Mouse (Mus musculus) kidney, postnatal 0 days (tissue): ENCODE measurements at regions not wholly inside any gene's neighbourhood (a gene's known extent, or its start where the extent isn't known, plus 50 kb on each side); places are given as distances from the start of the nearest gene placed in this dataset.

Experiments used
- ATAC-seq: fragments of 200-750 bp; cut with Nextera tagmentation; replicated peaks from 2 replicates; pipeline ENCODE4 v1.8.0; 2017; ENCODE audit warnings: low read depth, moderate number of reproducible peaks, moderate TSS enrichment, moderate library complexity; ENCODE audit not compliant: low FRiP score
- DNase-seq: peaks from one replicate; pipeline ENCODE4 v3.0.0-alpha.2; 2016; ENCODE audit warnings: low spot score
- H3K27ac ChIP-seq: fragments of 300-500 bp; sonication (generic); 2 replicates; pipeline ENCODE4 v1.5.1; 2014; ENCODE audit warnings: mild to moderate bottlenecking
- H3K27me3 ChIP-seq: fragments of 300-500 bp; sonication (generic); 2 replicates; pipeline ENCODE4 v1.6.1; 2014; ENCODE audit warnings: low read length, mixed read lengths; ENCODE audit not compliant: insufficient read depth
- H3K36me3 ChIP-seq: fragments of 300-500 bp; sonication (generic); 2 replicates; pipeline ENCODE4 v1.6.1; 2014; ENCODE audit warnings: low read length, mixed read lengths; ENCODE audit not compliant: insufficient read depth
- H3K4me1 ChIP-seq: fragments of 300-500 bp; sonication (generic); replicated peaks from 2 replicates; pipeline ENCODE4 v1.6.1; 2014; ENCODE audit warnings: antibody characterized with exemption, low read length, mixed read lengths; ENCODE audit not compliant: insufficient read depth
- H3K4me2 ChIP-seq: fragments of 300-500 bp; sonication (generic); 2 replicates; pipeline ENCODE4 v1.6.1; 2014; ENCODE audit warnings: mild to moderate bottlenecking, low read length, moderate library complexity, mixed read lengths
- H3K4me3 ChIP-seq: fragments of 300-500 bp; sonication (generic); replicated peaks from 2 replicates; pipeline ENCODE4 v1.5.1; 2014; ENCODE audit warnings: low read depth, low read length
- H3K9ac ChIP-seq: fragments of 300-500 bp; sonication (generic); 2 replicates; pipeline ENCODE4 v1.6.1; 2014; ENCODE audit warnings: low read depth, low read length
- H3K9me3 ChIP-seq: fragments of 300-500 bp; sonication (generic); replicated peaks from 2 replicates; pipeline ENCODE4 v1.6.1; 2016; ENCODE audit warnings: low read length, inconsistent platforms, mixed read lengths
- CTCF ChIP-seq: IDR thresholded peaks from 2 replicates; pipeline ENCODE4 v1.5.1; 2016; ENCODE audit warnings: antibody characterized with exemption, low read depth, mild to moderate bottlenecking, moderate library complexity
- WGBS: fragments of 180-500 bp; shearing (Covaris S2); extraction: QIAGEN DNeasy Blood & Tissue Kit; methylation state at CpG from one replicate; pipeline ENCODE4 v1.1.7; 2014; 5-methylcytosine and 5-hydroxymethylcytosine counted together

GRCm38 (mm10) chr1:114287349-114287748 is 1397.2 kb upstream of the Cntnap5a start:
- WGBS, result 88% methylated on average over 2 of the region's 2 CpGs
- ATAC-seq (0 out of 2 replicates have a peak, but pooled peaks have one; percentile 46), DNase-seq (no peak)
- no peaks in the 10 kb centered on the region for H3K9me3 ChIP-seq
- no peak overlapping the region for H3K9ac ChIP-seq
- H3K36me3 ChIP-seq, result no peaks in the 10 kb centered on the region
- H3K4me1 ChIP-seq, result no peaks in the 10 kb centered on the region
- no peaks in the 10 kb centered on the region for H3K27me3 ChIP-seq
- no peak overlapping the region for H3K4me2 ChIP-seq
- no peak overlapping the region for H3K27ac ChIP-seq
- no peak for TF ChIP-seq CTCF
- H3K4me3 ChIP-seq, result no peak overlapping the region

GRCm38 (mm10) chr1:114330541-114330940 is 1354.0 kb upstream of the Cntnap5a start:
- no peaks in the 10 kb centered on the region for H3K4me1 ChIP-seq
- no peak overlapping the region for H3K9ac ChIP-seq
- no peaks in the 10 kb centered on the region for H3K9me3 ChIP-seq
- ATAC-seq (no peak), DNase-seq (no peak)
- H3K27me3 ChIP-seq, result no peaks in the 10 kb centered on the region
- no peak for TF ChIP-seq CTCF
- H3K36me3 ChIP-seq, result no peaks in the 10 kb centered on the region
- H3K27ac ChIP-seq, result no peak overlapping the region
- 80% methylated on average over 2 of the region's 2 CpGs for WGBS
- H3K4me3 ChIP-seq, result no peak overlapping the region
- H3K4me2 ChIP-seq, result no peak overlapping the region

DNA sequence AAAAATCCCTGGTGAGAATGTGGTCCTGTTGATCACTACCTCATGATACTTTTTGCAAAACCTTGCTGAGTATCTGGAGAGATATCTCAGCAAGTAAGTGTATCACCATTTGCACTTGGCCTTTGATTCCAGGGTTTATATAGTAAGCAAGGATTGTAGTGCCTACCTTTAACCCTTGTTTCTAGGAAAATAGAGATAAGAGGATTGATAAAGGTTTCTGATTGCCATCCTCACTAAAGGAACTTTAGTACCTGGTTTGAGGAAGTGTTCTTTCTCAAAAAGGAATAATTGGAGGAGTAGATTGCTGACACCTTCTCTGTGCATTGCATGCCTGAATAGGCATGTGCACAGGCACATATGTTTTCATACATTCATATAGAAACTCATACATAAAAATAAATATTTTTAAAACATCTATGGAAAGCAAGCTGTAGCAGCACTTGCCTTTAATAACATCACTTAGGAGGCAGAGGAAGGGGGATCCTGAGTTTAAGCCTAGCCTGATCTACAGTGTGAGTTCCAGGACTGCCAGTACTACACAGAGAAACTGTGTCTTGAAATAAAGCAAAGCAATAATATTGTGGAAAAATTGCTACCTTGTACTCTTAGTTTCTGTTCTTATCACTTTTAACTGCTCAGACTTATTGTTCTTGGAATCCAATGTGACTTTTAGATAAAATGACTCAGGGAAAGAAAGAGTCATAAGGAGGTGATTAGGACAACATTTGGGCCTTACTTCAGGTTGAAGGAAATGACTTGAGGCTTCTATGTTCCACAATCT is 1326.2 kb upstream of the Cntnap5a start:
- ATAC-seq (no peak), DNase-seq (no peak)
- H3K4me3 ChIP-seq, result no peak overlapping the region
- no peaks in the 10 kb centered on the region for H3K36me3 ChIP-seq
- no peak overlapping the region for H3K4me2 ChIP-seq
- no peak for TF ChIP-seq CTCF
- no peaks in the 10 kb centered on the region for H3K27me3 ChIP-seq
- H3K9ac ChIP-seq, result no peak overlapping the region
- no peak overlapping the region for H3K27ac ChIP-seq
- no peaks in the 10 kb centered on the region for H3K9me3 ChIP-seq
- no peaks in the 10 kb centered on the region for H3K4me1 ChIP-seq

DNA sequence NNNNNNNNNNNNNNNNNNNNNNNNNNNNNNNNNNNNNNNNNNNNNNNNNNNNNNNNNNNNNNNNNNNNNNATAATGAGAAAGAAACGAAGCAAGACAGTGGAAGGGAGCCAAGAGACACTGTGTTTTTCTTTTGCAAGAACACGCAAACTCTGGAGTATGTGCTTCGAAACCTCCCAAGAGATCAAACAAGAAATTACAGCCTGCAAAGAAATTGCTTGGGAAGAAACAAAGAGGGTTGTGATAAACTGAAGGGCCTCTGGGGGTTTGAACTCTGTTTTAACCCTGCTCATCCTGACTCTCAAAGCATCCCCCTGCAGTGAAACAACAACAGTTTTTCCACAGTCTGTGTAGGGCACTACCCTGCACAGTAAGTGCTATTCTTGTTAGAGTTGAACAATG is 1292.5 kb upstream of the Cntnap5a start:
- Histone ChIP-seq H3K27me3 (no peaks in the 10 kb centered on the region), H3K36me3 (no peaks in the 10 kb centered on the region), H3K4me3 (no peak overlapping the region), H3K27ac (no peak overlapping the region), H3K9ac (no peak overlapping the region), H3K9me3 (no peaks in the 10 kb centered on the region), H3K4me2 (no peak overlapping the region), H3K4me1 (no peaks in the 10 kb centered on the region)
- TF ChIP-seq CTCF, result no peak
- WGBS, result 33% methylated on average over 3 of the region's 3 CpGs
- no peak for ATAC-seq
- peak; percentile 17 for DNase-seq
